Mouse (Mus musculus): ENCODE results near the gene Lpcat2b. TPM values are rescaled to one million over a fixed set of nuclear protein-coding genes. Genes with fewer than 3 reads are reported as not detected.

Lpcat2b gene
- polyA plus RNA-seq, 1 experiment from 2014 or later = not detected

- H3K36me3 ChIP-seq (ENCODE audit: control insufficient read depth, insufficient read depth) = no peaks in the 10 kb centered on the region
- no peaks in the 10 kb centered on the region for H3K27me3 ChIP-seq (replicated peaks; ENCODE audit: control insufficient read depth, insufficient read depth, low read length)
- WGBS = 18% methylated on average over 7 of the region's 7 CpGs
- H3K9ac ChIP-seq (ENCODE audit: low read depth, low read length) = peak overlapping the region; percentile 93
- H3K4me2 ChIP-seq (replicated peaks; ENCODE audit: low read depth) = peak overlapping the region; percentile 72
- no peak for TF ChIP-seq CTCF (IDR thresholded peaks at IDR 0.05; ENCODE audit: low read depth)
- H3K4me3 ChIP-seq (ENCODE audit: low read depth, low read length) = peak overlapping the region; percentile 82
- H3K27ac ChIP-seq (ENCODE audit: low read depth, low read length) = peak overlapping the region; percentile 75
- ATAC-seq = no peak
- H3K9me3 ChIP-seq (ENCODE audit: control insufficient read depth) = no peaks in the 10 kb centered on the region
- no peaks in the 10 kb centered on the region for H3K4me1 ChIP-seq (replicated peaks; ENCODE audit: control insufficient read depth, insufficient read depth, low read length)
Measured at GRCm38 (mm10) chr5:107438353-107438752, 7.0 kb downstream of the Lpcat2b start.

- no peak overlapping the region for H3K4me3 ChIP-seq (ENCODE audit: low read depth, low read length)
- H3K36me3 ChIP-seq (ENCODE audit: control insufficient read depth, insufficient read depth) = no peaks in the 10 kb centered on the region
- 81% methylated on average over 5 of the region's 5 CpGs for WGBS
- ATAC-seq = no peak
- no peaks in the 10 kb centered on the region for H3K4me1 ChIP-seq (replicated peaks; ENCODE audit: control insufficient read depth, insufficient read depth, low read length)
- H3K27me3 ChIP-seq (replicated peaks; ENCODE audit: control insufficient read depth, insufficient read depth, low read length) = no peaks in the 10 kb centered on the region
- no peak overlapping the region for H3K4me2 ChIP-seq (replicated peaks; ENCODE audit: low read depth)
- no peak overlapping the region for H3K27ac ChIP-seq (ENCODE audit: low read depth, low read length)
- no peak overlapping the region for H3K9ac ChIP-seq (ENCODE audit: low read depth, low read length)
- TF ChIP-seq CTCF (IDR thresholded peaks at IDR 0.05; ENCODE audit: low read depth) = no peak
- no peaks in the 10 kb centered on the region for H3K9me3 ChIP-seq (ENCODE audit: control insufficient read depth)
Measured at GRCm38 (mm10) chr5:107441881-107442280, 10.5 kb downstream of the Lpcat2b start.

DNA sequence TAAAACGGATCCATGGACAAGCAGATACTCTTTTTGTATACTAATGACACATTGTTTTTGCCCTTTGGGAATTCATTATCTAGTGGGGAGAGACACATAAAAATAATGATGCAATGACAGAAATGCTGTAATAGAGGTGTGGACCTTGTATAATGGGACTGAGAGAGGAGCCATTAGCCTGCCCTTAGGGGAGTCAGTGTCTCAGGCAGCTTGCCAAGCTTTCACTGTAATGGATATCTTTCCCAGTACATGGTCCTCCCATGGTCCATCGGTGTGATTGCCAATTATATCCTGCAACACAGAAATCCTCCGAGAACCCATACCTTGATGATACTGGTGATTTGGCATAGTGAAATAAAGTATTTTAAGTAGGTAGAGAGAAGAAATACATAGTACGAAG lies 12.9 kb downstream of the Lpcat2b start:
- Histone ChIP-seq H3K4me3 (ENCODE audit: low read depth, low read length) (no peak overlapping the region), H3K4me2 (replicated peaks; ENCODE audit: low read depth) (no peak overlapping the region), H3K9me3 (ENCODE audit: control insufficient read depth) (no peaks in the 10 kb centered on the region), H3K36me3 (ENCODE audit: control insufficient read depth, insufficient read depth) (no peaks in the 10 kb centered on the region), H3K4me1 (replicated peaks; ENCODE audit: control insufficient read depth, insufficient read depth, low read length) (no peaks in the 10 kb centered on the region), H3K9ac (ENCODE audit: low read depth, low read length) (no peak overlapping the region), H3K27me3 (replicated peaks; ENCODE audit: control insufficient read depth, insufficient read depth, low read length) (no peaks in the 10 kb centered on the region), H3K27ac (ENCODE audit: low read depth, low read length) (no peak overlapping the region)
- no peak for ATAC-seq
- 88% methylated on average over 4 of the region's 4 CpGs for WGBS
- TF ChIP-seq CTCF (IDR thresholded peaks at IDR 0.05; ENCODE audit: low read depth) = no peak

GRCm38 (mm10) chr5:107447977-107448376 lies 16.6 kb downstream of the Lpcat2b start:
- H3K4me1 ChIP-seq (replicated peaks; ENCODE audit: control insufficient read depth, insufficient read depth, low read length) = no peaks in the 10 kb centered on the region
- H3K4me2 ChIP-seq (replicated peaks; ENCODE audit: low read depth) = no peak overlapping the region
- no peak overlapping the region for H3K27ac ChIP-seq (ENCODE audit: low read depth, low read length)
- H3K36me3 ChIP-seq (ENCODE audit: control insufficient read depth, insufficient read depth) = no peaks in the 10 kb centered on the region
- no peaks in the 10 kb centered on the region for H3K9me3 ChIP-seq (ENCODE audit: control insufficient read depth)
- H3K27me3 ChIP-seq (replicated peaks; ENCODE audit: control insufficient read depth, insufficient read depth, low read length) = no peaks in the 10 kb centered on the region
- ATAC-seq = no peak
- WGBS = 36% methylated on average over 4 of the region's 4 CpGs
- TF ChIP-seq CTCF (IDR thresholded peaks at IDR 0.05; ENCODE audit: low read depth) = no peak
- H3K9ac ChIP-seq (ENCODE audit: low read depth, low read length) = no peak overlapping the region
- no peak overlapping the region for H3K4me3 ChIP-seq (ENCODE audit: low read depth, low read length)

DNA sequence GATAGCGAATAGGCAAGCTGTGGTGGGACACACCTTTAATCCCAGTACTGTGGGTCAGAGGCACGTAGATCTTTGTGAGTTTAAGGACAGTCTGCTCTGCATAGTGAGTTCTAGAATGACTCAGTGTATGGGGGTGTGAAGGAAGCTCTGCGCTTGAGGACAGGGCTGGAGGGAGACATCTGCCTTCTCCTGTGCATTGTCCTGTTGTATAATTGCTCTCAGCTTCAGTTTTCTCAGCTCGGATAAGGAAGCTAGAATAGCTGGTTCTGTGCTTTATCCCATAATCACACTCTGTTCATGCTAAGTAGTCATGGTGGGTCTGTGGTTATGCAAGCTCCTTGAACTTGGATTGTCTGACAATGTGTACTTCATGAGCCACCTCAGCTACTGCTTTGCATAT lies 17.4 kb downstream of the Lpcat2b start:
- no peak overlapping the region for H3K4me2 ChIP-seq (replicated peaks; ENCODE audit: low read depth)
- no peak overlapping the region for H3K27ac ChIP-seq (ENCODE audit: low read depth, low read length)
- TF ChIP-seq CTCF (IDR thresholded peaks at IDR 0.05; ENCODE audit: low read depth) = no peak
- no peaks in the 10 kb centered on the region for H3K4me1 ChIP-seq (replicated peaks; ENCODE audit: control insufficient read depth, insufficient read depth, low read length)
- 81% methylated on average over 4 of the region's 4 CpGs for WGBS
- no peaks in the 10 kb centered on the region for H3K9me3 ChIP-seq (ENCODE audit: control insufficient read depth)
- H3K9ac ChIP-seq (ENCODE audit: low read depth, low read length) = no peak overlapping the region
- no peak overlapping the region for H3K4me3 ChIP-seq (ENCODE audit: low read depth, low read length)
- no peak for ATAC-seq
- H3K36me3 ChIP-seq (ENCODE audit: control insufficient read depth, insufficient read depth) = no peaks in the 10 kb centered on the region
- H3K27me3 ChIP-seq (replicated peaks; ENCODE audit: control insufficient read depth, insufficient read depth, low read length) = no peaks in the 10 kb centered on the region

- no peak for ATAC-seq
Measured at GRCm38 (mm10) chr5:107449620-107450019, 18.3 kb downstream of the Lpcat2b start.

GRCm38 (mm10) chr5:107450299-107450698 lies 18.9 kb downstream of the Lpcat2b start:
- H3K9me3 ChIP-seq (ENCODE audit: control insufficient read depth) = no peaks in the 10 kb centered on the region
- no peak overlapping the region for H3K9ac ChIP-seq (ENCODE audit: low read depth, low read length)
- no peak overlapping the region for H3K4me2 ChIP-seq (replicated peaks; ENCODE audit: low read depth)
- ATAC-seq = no peak
- no peaks in the 10 kb centered on the region for H3K36me3 ChIP-seq (ENCODE audit: control insufficient read depth, insufficient read depth)
- 96% methylated on average over 5 of the region's 5 CpGs for WGBS
- TF ChIP-seq CTCF (IDR thresholded peaks at IDR 0.05; ENCODE audit: low read depth) = no peak
- no peak overlapping the region for H3K27ac ChIP-seq (ENCODE audit: low read depth, low read length)
- H3K4me3 ChIP-seq (ENCODE audit: low read depth, low read length) = no peak overlapping the region
- no peaks in the 10 kb centered on the region for H3K4me1 ChIP-seq (replicated peaks; ENCODE audit: control insufficient read depth, insufficient read depth, low read length)
- H3K27me3 ChIP-seq (replicated peaks; ENCODE audit: control insufficient read depth, insufficient read depth, low read length) = no peaks in the 10 kb centered on the region

More at GRCm38 (mm10) chr5:107449620-107450019, 18.3 kb downstream of the Lpcat2b start:
- no peak overlapping the region for H3K4me3 ChIP-seq (ENCODE audit: low read depth, low read length)
- H3K4me2 ChIP-seq (replicated peaks; ENCODE audit: low read depth) = no peak overlapping the region
- H3K9me3 ChIP-seq (ENCODE audit: control insufficient read depth) = no peaks in the 10 kb centered on the region
- H3K4me1 ChIP-seq (replicated peaks; ENCODE audit: control insufficient read depth, insufficient read depth, low read length) = no peaks in the 10 kb centered on the region
- H3K36me3 ChIP-seq (ENCODE audit: control insufficient read depth, insufficient read depth) = no peaks in the 10 kb centered on the region
- 72% methylated on average over 5 of the region's 5 CpGs for WGBS
- no peak overlapping the region for H3K27ac ChIP-seq (ENCODE audit: low read depth, low read length)
- H3K9ac ChIP-seq (ENCODE audit: low read depth, low read length) = no peak overlapping the region
- no peak for TF ChIP-seq CTCF (IDR thresholded peaks at IDR 0.05; ENCODE audit: low read depth)
- no peaks in the 10 kb centered on the region for H3K27me3 ChIP-seq (replicated peaks; ENCODE audit: control insufficient read depth, insufficient read depth, low read length)

Measured in intestine, postnatal 0 days (tissue).